Comparison of ENCODE assay signal across 8 mouse cellular contexts in the genomic region with DNA sequence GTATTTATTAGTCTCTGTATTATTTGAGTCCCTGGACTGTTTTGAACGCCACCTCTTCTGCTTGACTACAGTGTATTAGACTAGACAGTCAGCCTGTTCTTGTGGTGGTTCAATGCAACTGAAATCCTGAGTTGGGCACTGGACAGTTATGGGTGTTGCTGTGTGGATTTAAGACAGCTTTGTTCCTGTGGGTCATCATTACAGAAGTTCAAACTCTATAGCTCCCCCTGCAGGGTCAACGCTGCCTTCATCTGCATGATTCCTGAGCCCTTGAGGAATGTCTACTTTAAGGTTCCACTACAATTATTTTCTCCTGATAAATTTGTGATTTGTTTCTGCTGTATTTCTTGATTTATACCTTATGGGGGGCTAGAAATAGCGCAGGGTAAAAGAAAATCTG.
DNase-seq lines count a peak whose midpoint lies in the region; ATAC-seq and TF ChIP-seq lines count a peak whose summit lies in the region.

No protein-coding gene starts in this region.

- no peak for TF ChIP-seq EP300 in CH12.LX (IDR thresholded peaks at IDR 0.05; ENCODE audit: low read length)

- no peaks in the 10 kb centered on the region for H3K36me3 ChIP-seq in intestine, embryonic 14.5 days (ENCODE audit: control insufficient read depth, insufficient read depth, low read length)
- H3K36me3 ChIP-seq in intestine, embryonic 16.5 days (ENCODE audit: control insufficient read depth, insufficient read depth, low read length) = no peaks in the 10 kb centered on the region
- H3K36me3 ChIP-seq in CH12.LX (replicated peaks in 1 of 2; ENCODE audit: control insufficient read depth in 1 of 2, insufficient read depth in 1 of 2, low read length in 1 of 2) = no peaks in the 10 kb centered on the region

- no peaks in the 10 kb centered on the region for H3K4me1 ChIP-seq in intestine, embryonic 14.5 days (replicated peaks; ENCODE audit: control insufficient read depth, insufficient read depth, low read length)
- no peaks in the 10 kb centered on the region for H3K4me1 ChIP-seq in intestine, embryonic 16.5 days (ENCODE audit: control insufficient read depth, insufficient read depth, low read length)
- no peaks in the 10 kb centered on the region for H3K4me1 ChIP-seq in CH12.LX (ENCODE audit: control insufficient read depth in 1 of 2, insufficient read depth in 2 of 2)

- H3K9me3 ChIP-seq in intestine, embryonic 14.5 days (ENCODE audit: control insufficient read depth, low read length) = no peaks in the 10 kb centered on the region
- H3K9me3 ChIP-seq in intestine, embryonic 16.5 days (ENCODE audit: control insufficient read depth, low read length) = no peaks in the 10 kb centered on the region
- peaks cover 9% of the 10 kb centered on the region for H3K9me3 ChIP-seq in CH12.LX (replicated peaks; ENCODE audit: low read length)

- peak; percentile 14 for TF ChIP-seq RAD21 in CH12.LX (IDR thresholded peaks at IDR 0.05; ENCODE audit: low read depth, low read length)

- in situ Hi-C loops in CH12.LX (cut with MboI; ENCODE audit: low pct_ligation_motif_present, low pct_unique_long_range_greater_than_20kb, low sequenced_read_pairs) = no loop called here

- no peak overlapping the region for H3K4me2 ChIP-seq in intestine, embryonic 14.5 days (ENCODE audit: low read length)
- H3K4me2 ChIP-seq in intestine, embryonic 16.5 days (ENCODE audit: low read depth, low read length) = no peak overlapping the region
- H3K4me2 ChIP-seq in CH12.LX (ENCODE audit: insufficient read depth, low read depth, poor library complexity, severe bottlenecking) = no peak overlapping the region

- TF ChIP-seq CTCF in CH12.LX (conservative IDR thresholded peaks at IDR 0.05 in 1 of 2, IDR thresholded peaks at IDR 0.05 in 1 of 2; ENCODE audit: low read depth in 2 of 2, low read length in 2 of 2) = peak in 1 of 2 experiments; percentile 51; a peak in 2 of 4 replicates

- TF ChIP-seq POLR2A in CH12.LX (IDR thresholded peaks at IDR 0.05; ENCODE audit: low read depth, low read length) = no peak

- ATAC-seq in intestine, embryonic 14.5 days (replicated peaks; ENCODE audit: low FRiP score, low TSS enrichment, low read depth) = no peak
- ATAC-seq in intestine, embryonic 16.5 days = no peak

- no peaks in the 10 kb centered on the region for H3K27me3 ChIP-seq in intestine, embryonic 14.5 days (replicated peaks; ENCODE audit: control insufficient read depth, insufficient read depth, low read length)
- no peaks in the 10 kb centered on the region for H3K27me3 ChIP-seq in intestine, embryonic 16.5 days (replicated peaks; ENCODE audit: control insufficient read depth, insufficient read depth, low read length)
- H3K27me3 ChIP-seq in CH12.LX (replicated peaks) = no peaks in the 10 kb centered on the region

- H3K9ac ChIP-seq in intestine, embryonic 14.5 days (ENCODE audit: low read length) = no peak overlapping the region
- no peak overlapping the region for H3K9ac ChIP-seq in intestine, embryonic 16.5 days (ENCODE audit: low read depth, low read length)
- no peak overlapping the region for H3K9ac ChIP-seq in CH12.LX (ENCODE audit: insufficient read depth, low read depth)

- DNase-seq in intestine, embryonic 14.5 days (ENCODE audit: low spot score) = peak; percentile 54
- no peak for DNase-seq in CH12.LX (ENCODE audit: extremely low read depth)
- peak; percentile 64 for DNase-seq in adrenal gland, postnatal 10 days
- peak; percentile 30 for DNase-seq in kidney, adult 9 months
- DNase-seq in right cerebral cortex, postnatal 4 days = peak; percentile 14
- no peak for DNase-seq in Muller cell, postnatal 12 days (ENCODE audit: inconsistent ontology term)
- no peak for DNase-seq in natural killer cell, adult 2 months (ENCODE audit: low spot score in 2 of 2)

- no peak overlapping the region for H3K4me3 ChIP-seq in intestine, embryonic 14.5 days (ENCODE audit: low read depth, low read length)
- no peak overlapping the region for H3K4me3 ChIP-seq in intestine, embryonic 16.5 days (ENCODE audit: low read length)
- no peak overlapping the region for H3K4me3 ChIP-seq in CH12.LX (replicated peaks in 1 of 3; ENCODE audit: low read depth in 2 of 3, low read length in 2 of 3, poor library complexity in 1 of 3)

- dilution Hi-C loops in CH12.LX (cut with MboI; ENCODE audit: extremely low pct_ligation_motif_present, extremely low pct_unique_long_range_greater_than_20kb, low sequenced_read_pairs) = no loop called here

- 53% methylated on average over 3 of the region's 3 CpGs for WGBS in intestine, embryonic 14.5 days
- 62% methylated on average over 3 of the region's 3 CpGs for WGBS in intestine, embryonic 16.5 days

- no peaks in the 10 kb centered on the region for H3K79me2 ChIP-seq in CH12.LX (replicated peaks; ENCODE audit: control insufficient read depth, extremely low read depth, insufficient read depth, poor library complexity, severe bottlenecking)

- no peak overlapping the region for H3K27ac ChIP-seq in intestine, embryonic 14.5 days (ENCODE audit: low read depth)
- H3K27ac ChIP-seq in intestine, embryonic 16.5 days (ENCODE audit: low read length) = no peak overlapping the region
- H3K27ac ChIP-seq in CH12.LX (ENCODE audit: insufficient read depth, low read depth) = no peak overlapping the region

TF ChIP-seq in CH12.LX, 34 proteins besides CTCF, POLR2A, EP300 and RAD21:
- no peak for TF ChIP-seq RCOR1 (conservative IDR thresholded peaks at IDR 0.05; ENCODE audit: low read depth, low read length)
- peak; percentile 15; the same call in 1 of the 2 replicates for TF ChIP-seq SMC3 (IDR thresholded peaks at IDR 0.05; ENCODE audit: low read depth, low read length)
- no peak for TF ChIP-seq POLR2AphosphoS2 (IDR thresholded peaks at IDR 0.05; ENCODE audit: low read depth, low read length)
- TF ChIP-seq BHLHE40 (IDR thresholded peaks at IDR 0.05; ENCODE audit: low read depth, low read length) = no peak
- TF ChIP-seq MEF2A (IDR thresholded peaks at IDR 0.05; ENCODE audit: borderline replicate concordance, low read depth, low read length) = no peak
- TF ChIP-seq JUND (conservative IDR thresholded peaks at IDR 0.05; ENCODE audit: low read depth, low read length) = no peak

Comparison
In these comparisons a context has a peak if more than half of its experiments do, and no peak if none do; other contexts are left out.
1. DNase-seq: peak in intestine, embryonic 14.5 days (single experiment), adrenal gland, postnatal 10 days (single experiment), kidney, adult 9 months (single experiment) and right cerebral cortex, postnatal 4 days (single experiment); none in CH12.LX (single experiment), Muller cell, postnatal 12 days (single experiment) and natural killer cell, adult 2 months (0 of 2).